Mouse (Mus musculus) liver, embryonic 11.5 days (tissue): ENCODE measurements at regions not wholly inside any gene's neighbourhood (a gene's known extent, or its start where the extent isn't known, plus 50 kb on each side); places are given as distances from the start of the nearest gene placed in this dataset.

Source experiments
- ATAC-seq: fragments of 200-750 bp; cut with Nextera tagmentation; replicated peaks from 2 replicates; pipeline ENCODE4 v1.8.0; 2017; ENCODE audit warnings: moderate number of reproducible peaks, mild to moderate bottlenecking, moderate TSS enrichment, moderate library complexity; ENCODE audit not compliant: low FRiP score
- DNase-seq: peaks from one replicate; pipeline ENCODE4 v3.0.0-alpha.2; 2017; ENCODE audit warnings: low spot score
- H3K27ac ChIP-seq: fragments of 300-500 bp; sonication (generic); 2 replicates; pipeline ENCODE4 v1.5.1; 2014; ENCODE audit warnings: mild to moderate bottlenecking, low read depth, low read length, control low read depth
- H3K27me3 ChIP-seq: fragments of 300-500 bp; sonication (generic); replicated peaks from 2 replicates; pipeline ENCODE4 v1.6.1; 2014; ENCODE audit warnings: low read length, mixed read lengths; ENCODE audit not compliant: control insufficient read depth, insufficient read depth
- H3K36me3 ChIP-seq: fragments of 300-500 bp; sonication (generic); 2 replicates; pipeline ENCODE4 v1.6.1; 2014; ENCODE audit warnings: mild to moderate bottlenecking, low read length, moderate library complexity, mixed read lengths; ENCODE audit not compliant: control insufficient read depth, insufficient read depth
- H3K4me1 ChIP-seq: fragments of 300-500 bp; sonication (generic); replicated peaks from 2 replicates; pipeline ENCODE4 v1.6.1; 2014; ENCODE audit warnings: low read length, mixed read lengths; ENCODE audit not compliant: control insufficient read depth, insufficient read depth
- H3K4me2 ChIP-seq: fragments of 300-500 bp; sonication (generic); 2 replicates; pipeline ENCODE4 v1.6.1; 2014; ENCODE audit warnings: mild to moderate bottlenecking, control low read depth, moderate library complexity
- H3K4me3 ChIP-seq: fragments of 300-500 bp; sonication (generic); 2 replicates; pipeline ENCODE4 v1.5.1; 2014; ENCODE audit warnings: low read depth, low read length, control low read depth
- H3K9ac ChIP-seq: fragments of 300-500 bp; sonication (generic); 2 replicates; pipeline ENCODE4 v1.6.1; 2014; ENCODE audit warnings: low read depth, low read length, control low read depth
- H3K9me3 ChIP-seq: fragments of 300-500 bp; sonication (generic); 2 replicates; pipeline ENCODE4 v1.6.1; 2016; ENCODE audit warnings: low read length, inconsistent platforms, mixed read lengths; ENCODE audit not compliant: control insufficient read depth
- WGBS: fragments of 180-500 bp; shearing (Covaris S2); extraction: QIAGEN DNeasy Blood & Tissue Kit; methylation state at CpG from one replicate; pipeline ENCODE4 v1.1.7; 2014; 5-methylcytosine and 5-hydroxymethylcytosine counted together

DNA sequence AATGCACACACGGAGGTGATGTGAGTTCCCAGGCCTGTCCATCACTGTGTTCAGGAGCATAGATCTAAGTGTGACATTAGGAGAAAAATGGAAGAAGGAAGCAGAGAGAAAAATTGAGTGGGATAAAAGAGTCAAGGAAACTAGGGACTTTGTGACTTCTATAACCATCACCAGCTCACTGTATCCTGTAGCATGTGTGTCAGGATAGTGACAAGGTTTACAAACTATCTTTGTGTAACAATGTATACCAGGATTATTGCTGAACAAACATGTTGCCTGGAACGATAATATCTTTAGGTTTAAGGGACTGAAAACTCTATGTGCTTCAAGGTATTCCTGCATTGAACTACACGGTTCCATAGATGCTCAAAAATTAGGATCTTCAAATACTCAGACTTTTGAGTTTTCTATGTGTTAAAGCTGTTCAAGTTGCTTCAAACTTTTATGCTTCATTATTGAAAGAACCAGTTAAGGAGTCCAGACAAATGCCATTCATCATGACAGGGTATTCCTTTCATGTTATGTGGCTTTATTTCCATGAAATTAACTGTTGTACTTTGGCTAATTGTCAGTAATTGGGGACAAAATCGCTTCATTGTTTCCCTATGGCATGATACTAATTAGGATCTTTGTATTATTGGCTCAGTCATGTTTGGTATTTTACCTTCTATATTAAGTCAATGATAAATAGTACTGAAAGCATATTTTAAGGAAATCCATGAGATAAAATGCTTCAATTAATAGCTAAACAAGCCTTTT, 200.5 kb downstream of the Gm11146 start:
- Histone ChIP-seq H3K4me3 (no peak overlapping the region), H3K9me3 (no peaks in the 10 kb centered on the region), H3K4me2 (no peak overlapping the region), H3K4me1 (0 out of 2 replicates have a peak, but pooled peaks cover 7% of the 10 kb centered on the region), H3K27me3 (no peaks in the 10 kb centered on the region), H3K9ac (no peak overlapping the region), H3K27ac (no peak overlapping the region), H3K36me3 (no peaks in the 10 kb centered on the region)
- WGBS = 71% methylated on average over 4 of the region's 4 CpGs
- DNase-seq (no peak), ATAC-seq (no peak)

DNA sequence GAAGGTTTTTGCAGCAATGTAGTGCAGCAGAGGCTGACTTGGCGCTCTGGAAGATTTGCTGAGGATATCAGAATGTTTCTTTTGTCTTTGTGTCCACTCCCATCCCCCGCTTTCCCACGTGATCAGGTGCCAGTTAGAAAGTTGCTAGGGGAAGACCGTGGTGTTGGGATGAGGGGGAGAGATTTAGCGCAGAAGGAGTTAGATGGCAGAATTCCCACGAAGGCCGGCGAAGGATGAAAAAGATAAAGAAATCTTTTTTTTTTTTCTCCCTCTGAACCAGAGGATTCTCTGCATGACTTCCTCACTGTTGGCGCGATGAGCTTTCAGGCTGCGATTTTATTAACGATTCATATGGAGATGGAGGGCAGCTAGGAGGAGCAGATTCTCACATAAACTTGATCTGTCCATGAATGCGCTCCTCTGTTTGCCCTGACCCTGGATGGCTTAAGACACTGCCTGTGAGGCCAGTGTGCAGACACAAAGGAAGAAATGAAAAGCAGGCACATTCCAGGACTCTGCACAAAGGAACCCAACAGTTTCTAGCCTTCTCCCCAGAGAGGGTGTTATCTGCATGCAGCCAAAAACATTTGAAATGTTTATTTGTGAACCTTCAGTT, 201.5 kb downstream of the Gm11146 start:
- 0 out of 2 replicates have a peak, but pooled peaks cover 7% of the 10 kb centered on the region for H3K4me1 ChIP-seq
- no peaks in the 10 kb centered on the region for H3K36me3 ChIP-seq
- H3K4me2 ChIP-seq = peak overlapping the region; percentile 48
- H3K9me3 ChIP-seq = no peaks in the 10 kb centered on the region
- H3K9ac ChIP-seq = 0 out of 2 replicates have a peak overlapping the region, but pooled peaks have one; percentile 25
- WGBS = 8% methylated on average over 13 of the region's 13 CpGs
- DNase-seq = peak; percentile 40
- H3K4me3 ChIP-seq = peak overlapping the region; percentile 10; the same call in 1 of the 2 replicates
- peak overlapping the region; percentile 55; the same call in 1 of the 2 replicates for H3K27ac ChIP-seq
- ATAC-seq = no peak
- no peaks in the 10 kb centered on the region for H3K27me3 ChIP-seq

DNA sequence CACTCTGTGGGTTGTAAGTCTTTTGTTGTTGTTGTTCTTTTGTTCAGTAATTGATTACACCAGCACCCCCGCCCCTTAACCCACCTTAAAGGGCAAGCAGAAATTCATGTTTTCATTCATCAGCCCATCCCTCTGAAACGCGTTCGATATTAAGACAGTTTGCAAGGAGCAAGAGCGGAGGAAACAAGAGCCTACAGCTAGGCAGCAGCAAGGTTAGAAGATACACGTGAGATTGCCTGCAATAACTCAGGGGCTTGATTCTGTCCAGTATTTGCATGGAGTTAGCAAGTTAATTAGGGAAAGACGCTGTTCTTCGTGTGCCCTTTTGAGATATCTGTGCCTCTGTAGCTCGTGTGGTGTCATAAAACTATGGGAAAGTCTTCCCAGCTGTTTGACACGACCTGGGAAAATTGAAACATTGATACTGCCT, 202.0 kb downstream of the Gm11146 start:
- no peaks in the 10 kb centered on the region for H3K36me3 ChIP-seq
- no peak for ATAC-seq
- no peak for DNase-seq
- 0 out of 2 replicates have a peak, but pooled peaks cover 7% of the 10 kb centered on the region for H3K4me1 ChIP-seq
- no peaks in the 10 kb centered on the region for H3K9me3 ChIP-seq
- H3K27ac ChIP-seq = 0 out of 2 replicates have a peak overlapping the region, but pooled peaks have one; percentile 34
- no peak overlapping the region; the same call in 1 of the 2 replicates for H3K4me3 ChIP-seq
- no peak overlapping the region for H3K9ac ChIP-seq
- peak overlapping the region; percentile 48 for H3K4me2 ChIP-seq
- H3K27me3 ChIP-seq = no peaks in the 10 kb centered on the region
- 27% methylated on average over 10 of the region's 10 CpGs for WGBS

DNA sequence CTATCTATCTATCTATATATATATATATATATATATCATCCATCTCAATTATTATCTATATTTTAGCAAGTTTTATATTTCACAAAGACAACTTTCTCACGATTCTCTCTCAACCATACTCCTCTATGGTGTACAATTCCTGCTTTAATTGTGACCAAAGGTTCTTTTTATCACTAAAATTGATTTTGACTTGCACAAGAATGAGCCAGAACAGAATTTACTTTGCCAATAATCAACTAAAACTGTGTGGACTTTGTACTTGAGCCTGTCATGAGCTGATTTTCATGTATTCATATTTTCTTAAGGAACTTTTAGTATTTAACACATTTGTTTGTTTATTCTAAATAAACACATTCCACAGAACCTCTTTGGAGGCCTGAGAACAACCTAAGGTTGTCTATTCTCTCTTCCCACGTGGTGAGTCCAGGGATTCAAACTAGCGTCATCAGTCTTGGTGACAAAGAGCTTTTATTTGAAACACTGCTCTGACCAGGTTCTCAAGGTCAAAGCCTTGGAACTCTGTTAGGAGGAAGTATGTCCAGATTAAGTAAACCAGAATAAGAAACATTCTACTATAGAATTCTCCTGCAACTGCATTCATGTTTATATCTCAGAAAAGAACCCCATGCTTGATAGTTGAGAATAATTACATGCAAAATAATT, 207.7 kb downstream of the Gm11146 start:
- Histone ChIP-seq H3K36me3 (no peaks in the 10 kb centered on the region), H3K4me1 (no peaks in the 10 kb centered on the region), H3K4me3 (no peak overlapping the region), H3K27me3 (no peaks in the 10 kb centered on the region), H3K9ac (no peak overlapping the region), H3K27ac (no peak overlapping the region), H3K4me2 (no peak overlapping the region), H3K9me3 (no peaks in the 10 kb centered on the region)
- DNase-seq = no peak
- no peak for ATAC-seq
- 63% methylated on average over 3 of the region's 3 CpGs for WGBS

DNA sequence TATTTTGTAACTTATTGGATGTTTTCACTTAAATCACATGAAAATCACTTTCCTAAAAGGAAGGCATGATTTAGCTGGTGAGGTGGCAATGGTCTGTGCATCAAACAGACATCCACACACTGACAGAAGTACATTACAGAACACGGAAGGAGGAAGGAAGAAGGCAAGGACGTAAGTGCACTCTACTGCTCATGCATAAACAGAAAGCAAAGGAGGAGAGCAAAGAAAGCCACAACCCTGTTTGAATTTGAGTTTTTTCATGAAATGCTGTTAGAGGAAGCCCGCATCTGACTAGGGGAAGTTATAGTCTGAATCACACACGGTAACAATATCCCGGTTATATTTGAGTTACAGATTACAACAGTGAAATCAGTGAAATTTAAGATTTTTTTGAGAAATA, 208.4 kb downstream of the Gm11146 start:
- no peaks in the 10 kb centered on the region for H3K9me3 ChIP-seq
- H3K9ac ChIP-seq = no peak overlapping the region
- H3K27me3 ChIP-seq = no peaks in the 10 kb centered on the region
- no peaks in the 10 kb centered on the region for H3K4me1 ChIP-seq
- H3K36me3 ChIP-seq = no peaks in the 10 kb centered on the region
- H3K27ac ChIP-seq = no peak overlapping the region
- no peak overlapping the region for H3K4me2 ChIP-seq
- 75% methylated on average over 5 of the region's 5 CpGs for WGBS
- ATAC-seq (no peak), DNase-seq (no peak)
- no peak overlapping the region for H3K4me3 ChIP-seq

DNA sequence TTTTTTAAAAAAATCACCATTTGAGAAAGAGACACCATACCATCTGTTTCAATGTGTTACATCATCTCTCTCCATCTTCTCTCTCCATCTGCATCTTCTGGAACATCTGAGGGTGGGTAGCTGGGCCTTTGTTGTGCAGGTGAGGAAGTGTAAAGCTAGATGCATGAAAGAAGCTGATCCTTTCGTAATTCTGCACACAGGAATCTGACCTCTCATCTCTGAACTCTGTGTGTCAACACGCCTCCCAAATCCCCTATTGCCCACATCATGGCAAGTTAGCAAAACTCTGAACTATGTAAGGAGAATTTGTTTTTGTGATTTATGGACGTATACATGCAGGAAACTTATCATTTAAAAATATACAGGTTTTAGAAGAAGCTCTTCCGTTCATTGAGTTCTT, 209.7 kb downstream of the Gm11146 start:
- H3K9ac ChIP-seq = no peak overlapping the region
- H3K27ac ChIP-seq = no peak overlapping the region
- no peaks in the 10 kb centered on the region for H3K27me3 ChIP-seq
- no peak overlapping the region for H3K4me3 ChIP-seq
- H3K4me1 ChIP-seq = no peaks in the 10 kb centered on the region
- no peaks in the 10 kb centered on the region for H3K9me3 ChIP-seq
- 67% methylated on average over 4 of the region's 4 CpGs for WGBS
- H3K36me3 ChIP-seq = no peaks in the 10 kb centered on the region
- ATAC-seq (no peak), DNase-seq (no peak)
- H3K4me2 ChIP-seq = no peak overlapping the region

DNA sequence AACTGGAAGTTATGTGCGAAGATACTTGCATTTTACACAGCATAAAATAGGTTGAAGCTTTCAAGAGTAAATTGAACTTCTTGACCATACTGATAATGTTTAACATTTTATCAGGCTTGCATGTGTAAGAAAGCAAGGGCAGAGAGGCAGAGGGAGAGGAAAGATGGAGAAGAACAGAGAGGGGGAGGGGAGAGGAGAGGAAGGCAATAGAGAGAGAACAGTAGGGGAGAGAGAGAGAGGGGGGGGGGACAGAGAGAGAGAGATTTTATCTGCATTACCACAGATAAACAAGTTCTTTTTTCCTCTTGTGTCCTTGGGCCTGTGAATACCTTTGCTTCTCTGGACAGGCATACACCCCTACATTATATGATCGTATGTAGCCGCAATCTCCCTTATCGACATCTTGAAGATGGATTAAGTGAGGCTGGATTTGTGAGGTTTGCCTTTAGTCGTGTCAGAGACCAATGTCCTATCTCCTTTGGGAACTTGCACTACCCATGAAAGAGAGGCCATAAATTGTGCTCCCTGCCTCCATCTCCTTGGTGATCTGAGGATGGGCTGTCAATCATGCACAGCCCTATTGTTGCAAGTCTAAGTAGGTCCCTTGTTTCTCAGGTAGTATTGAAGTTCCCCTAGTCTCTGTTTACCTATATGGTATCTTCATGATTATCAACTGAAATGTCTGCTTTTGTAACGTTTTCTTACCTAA, 217.7 kb downstream of the Gm11146 start:
- 60% methylated on average over 6 of the region's 6 CpGs for WGBS
- no peaks in the 10 kb centered on the region for H3K36me3 ChIP-seq
- no peak overlapping the region for H3K4me2 ChIP-seq
- H3K27ac ChIP-seq = no peak overlapping the region
- no peaks in the 10 kb centered on the region for H3K9me3 ChIP-seq
- no peak overlapping the region for H3K4me3 ChIP-seq
- ATAC-seq (no peak), DNase-seq (no peak)
- no peaks in the 10 kb centered on the region for H3K4me1 ChIP-seq
- no peaks in the 10 kb centered on the region for H3K27me3 ChIP-seq
- H3K9ac ChIP-seq = no peak overlapping the region

DNA sequence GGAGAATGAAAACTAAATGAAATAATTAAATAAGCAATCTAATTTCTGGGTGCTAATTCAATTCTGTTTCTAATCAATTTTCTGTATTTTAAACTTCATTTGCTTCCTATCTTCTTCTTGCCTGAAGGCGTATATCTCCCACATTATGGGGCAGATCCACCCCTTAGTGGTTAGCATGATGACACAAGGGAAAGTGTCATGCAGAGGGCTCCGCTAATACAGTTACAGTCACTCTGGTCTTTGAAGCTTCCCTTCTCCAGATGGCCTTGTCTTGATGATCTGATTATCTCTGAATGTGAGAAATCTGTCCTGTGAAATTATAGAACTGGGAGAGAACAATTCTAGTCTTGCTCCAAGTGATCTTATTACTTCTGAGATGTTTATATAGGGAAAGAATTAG, 219.1 kb downstream of the Gm11146 start:
- Histone ChIP-seq H3K9me3 (no peaks in the 10 kb centered on the region), H3K4me1 (no peaks in the 10 kb centered on the region), H3K27ac (no peak overlapping the region), H3K27me3 (no peaks in the 10 kb centered on the region), H3K9ac (no peak overlapping the region), H3K4me2 (no peak overlapping the region), H3K4me3 (no peak overlapping the region), H3K36me3 (no peaks in the 10 kb centered on the region)
- DNase-seq (no peak), ATAC-seq (no peak)
- 62% methylated on average over 2 of the region's 2 CpGs for WGBS
